Mouse (Mus musculus): Measurements from ENCODE around the gene Slc39a2. TPM values are rescaled to one million over a fixed set of nuclear protein-coding genes. Genes with fewer than 3 reads are reported as not detected.

Slc39a2 gene
- polyA plus RNA-seq, 1 experiment from 2014 or later, result 1.4 TPM

DNA sequence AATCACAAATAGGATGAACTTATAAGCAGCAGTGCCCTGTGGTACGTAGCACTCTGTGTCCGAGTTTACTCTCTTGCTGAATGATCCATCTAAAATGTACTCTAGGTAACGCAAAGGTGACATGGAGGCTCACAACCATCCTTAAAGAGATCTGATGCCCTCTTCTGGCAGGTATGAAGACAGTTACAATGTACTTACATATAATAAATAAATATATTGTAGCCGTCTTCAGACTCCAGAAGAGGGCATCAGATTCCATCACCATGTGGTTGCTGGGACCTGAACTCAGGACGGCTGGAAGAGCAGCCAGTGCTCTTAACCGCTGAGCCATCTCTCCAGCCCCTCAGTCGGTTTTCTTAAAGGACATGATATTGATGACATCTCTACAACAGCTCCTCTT lies 12.0 kb downstream of the Slc39a2 start:
- ATAC-seq (ENCODE audit: low FRiP score, low read depth), result no peak
- Histone ChIP-seq H3K9ac (no peak overlapping the region), H3K36me3 (no peaks in the 10 kb centered on the region), H3K27me3 (replicated peaks) (no peaks in the 10 kb centered on the region), H3K27ac (no peak overlapping the region), H3K9me3 (no peaks in the 10 kb centered on the region), H3K4me1 (no peaks in the 10 kb centered on the region), H3K4me3 (no peak overlapping the region), H3K4me2 (replicated peaks) (no peak overlapping the region)
- WGBS, result 71% methylated on average over 7 of the region's 7 CpGs

DNA sequence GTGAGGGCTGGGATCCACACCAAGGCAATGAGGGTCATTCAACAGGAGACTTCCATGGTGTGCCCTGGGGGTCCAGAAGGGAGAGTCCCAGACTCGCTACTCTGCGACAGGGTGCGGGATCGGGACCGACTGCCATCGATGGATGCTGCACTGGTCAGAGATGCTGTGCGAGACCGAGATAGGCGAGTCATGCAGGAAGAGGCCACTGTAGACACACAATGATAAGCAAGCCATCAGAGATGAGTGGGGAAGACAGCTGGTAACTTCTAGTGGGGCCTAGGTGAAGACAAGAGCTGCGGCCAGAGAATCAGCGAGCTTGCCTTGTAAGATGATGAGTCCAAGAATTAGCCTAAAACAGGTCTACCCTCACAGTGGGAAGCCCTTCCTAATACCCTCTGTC lies 13.4 kb downstream of the Slc39a2 start:
- ATAC-seq (ENCODE audit: low FRiP score, low read depth), result no peak
- Histone ChIP-seq H3K4me3 (no peak overlapping the region), H3K9me3 (no peaks in the 10 kb centered on the region), H3K9ac (no peak overlapping the region), H3K27me3 (replicated peaks) (peaks cover 3% of the 10 kb centered on the region; the same call in 1 of the 2 replicates), H3K4me1 (no peaks in the 10 kb centered on the region), H3K27ac (no peak overlapping the region), H3K36me3 (no peaks in the 10 kb centered on the region), H3K4me2 (replicated peaks) (no peak overlapping the region)
- WGBS, result 92% methylated on average over 11 of the region's 11 CpGs

DNA sequence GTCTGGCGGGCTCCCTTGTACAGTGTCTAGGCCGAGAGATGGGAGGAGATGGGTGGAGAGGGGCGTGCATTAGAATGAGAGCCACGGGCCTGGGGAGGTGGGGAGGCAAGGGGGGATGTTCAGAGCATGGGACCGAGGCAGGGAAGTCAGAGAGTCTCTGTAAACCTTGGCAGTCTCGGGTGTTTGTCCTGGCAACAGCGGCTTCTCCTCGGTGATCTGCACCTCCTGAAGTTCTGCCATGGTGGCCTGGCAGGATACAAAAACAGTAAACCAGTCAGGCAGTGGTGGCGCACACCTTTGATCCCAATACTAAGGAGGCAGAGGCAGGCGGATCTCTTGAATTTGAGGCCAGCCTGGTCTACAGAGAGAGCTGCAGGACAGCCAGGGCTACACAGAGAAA lies 18.6 kb downstream of the Slc39a2 start:
- H3K4me2 ChIP-seq (replicated peaks), result no peak overlapping the region
- 83% methylated on average over 10 of the region's 10 CpGs for WGBS
- no peaks in the 10 kb centered on the region for H3K36me3 ChIP-seq
- H3K9me3 ChIP-seq, result no peaks in the 10 kb centered on the region
- H3K9ac ChIP-seq, result no peak overlapping the region
- no peak for ATAC-seq (ENCODE audit: low FRiP score, low read depth)
- H3K4me3 ChIP-seq, result peak overlapping the region; percentile 1; the same call in 1 of the 2 replicates
- H3K27ac ChIP-seq, result no peak overlapping the region
- H3K27me3 ChIP-seq (replicated peaks), result peaks cover 19% of the 10 kb centered on the region
- peaks cover 21% of the 10 kb centered on the region for H3K4me1 ChIP-seq

DNA sequence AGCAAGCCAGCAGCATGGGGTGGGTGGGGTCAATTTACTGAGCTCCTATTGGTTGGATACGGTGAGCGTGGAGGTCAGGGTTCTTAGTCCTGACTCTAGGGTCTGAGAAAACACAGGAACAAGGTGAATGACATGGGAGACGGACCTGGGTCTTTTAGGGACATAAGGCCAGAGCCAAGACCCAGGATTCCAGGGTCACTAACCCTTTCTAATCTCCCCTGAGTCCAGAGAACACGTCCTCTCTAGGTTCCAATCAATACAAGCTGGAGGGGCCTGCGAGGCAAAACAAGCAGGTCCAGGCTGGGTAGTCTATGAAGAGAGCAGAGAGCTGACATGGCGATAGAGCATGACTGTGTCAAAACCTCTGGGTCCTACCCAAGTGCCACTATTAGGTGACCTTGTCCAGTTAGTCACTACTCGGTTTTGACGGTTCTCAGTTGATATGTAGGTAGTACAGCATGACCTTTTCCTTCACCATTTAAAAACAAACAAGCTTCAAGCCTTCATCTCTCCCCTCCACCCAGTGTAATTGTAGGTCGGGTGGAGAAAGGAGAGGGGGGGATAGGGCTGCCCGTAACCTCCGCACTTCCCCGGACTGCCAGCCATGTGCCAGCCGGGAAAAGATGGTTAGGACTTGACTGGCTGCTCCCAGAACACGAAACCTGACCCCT lies 19.8 kb downstream of the Slc39a2 start:
- Histone ChIP-seq H3K4me2 (replicated peaks) (peak overlapping the region; percentile 100), H3K27ac (no peak overlapping the region), H3K9me3 (no peaks in the 10 kb centered on the region), H3K9ac (peak overlapping the region; percentile 67), H3K36me3 (no peaks in the 10 kb centered on the region), H3K4me1 (peaks cover 21% of the 10 kb centered on the region), H3K4me3 (peak overlapping the region; percentile 55), H3K27me3 (replicated peaks) (peaks cover 19% of the 10 kb centered on the region)
- ATAC-seq (ENCODE audit: low FRiP score, low read depth), result peak; percentile 10; the same call in 1 of the 2 replicates
- 12% methylated on average over 14 of the region's 14 CpGs for WGBS

DNA sequence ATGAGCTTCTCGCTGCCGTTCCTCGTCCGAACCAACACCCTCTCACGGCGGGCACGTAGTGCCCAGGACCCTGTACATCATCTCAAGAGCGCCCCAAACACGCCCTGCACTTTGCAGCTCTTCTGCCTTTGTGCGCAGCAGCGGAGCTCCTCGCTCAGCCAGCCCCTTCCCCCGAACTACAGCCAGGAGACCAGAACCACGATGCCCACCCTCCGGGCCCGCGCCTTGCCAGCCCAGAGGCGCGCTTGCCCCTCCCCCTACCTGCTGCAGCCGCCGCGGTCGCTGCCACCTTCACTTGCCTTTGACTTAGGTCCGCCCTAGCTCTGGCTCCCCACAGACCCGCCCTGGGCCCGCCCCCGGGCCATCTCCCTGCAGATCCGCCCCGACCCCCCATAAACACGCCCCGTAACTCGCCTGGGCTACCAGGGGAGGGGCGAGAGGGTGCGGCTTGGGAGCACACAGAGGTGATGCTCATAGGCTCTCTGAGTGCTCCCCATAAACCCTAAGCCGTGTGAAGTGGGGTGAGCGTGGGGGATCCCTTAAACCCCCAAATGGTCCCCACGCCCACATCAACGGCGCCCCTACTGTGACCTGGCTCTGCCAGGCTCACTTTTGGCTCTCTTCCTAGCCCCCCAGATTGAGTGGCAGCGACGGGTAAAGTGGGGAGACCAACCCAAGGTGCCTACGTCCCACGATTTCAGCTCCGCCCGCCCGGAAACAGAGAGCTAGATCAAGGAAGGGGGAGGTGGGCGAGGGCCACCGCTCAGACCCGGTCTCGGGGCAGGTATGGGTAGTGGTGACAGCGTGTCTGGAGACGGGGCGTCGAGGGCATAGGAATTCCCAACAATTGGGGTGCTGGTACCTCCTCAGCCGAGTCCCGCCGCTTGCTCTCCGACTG lies 20.6 kb downstream of the Slc39a2 start:
- under 1% methylated on average over 58 of the region's 58 CpGs for WGBS
- Histone ChIP-seq H3K36me3 (no peaks in the 10 kb centered on the region), H3K4me3 (peak overlapping the region; percentile 55), H3K27me3 (replicated peaks) (peaks cover 19% of the 10 kb centered on the region), H3K4me1 (peaks cover 21% of the 10 kb centered on the region), H3K4me2 (replicated peaks) (peak overlapping the region; percentile 100), H3K9me3 (no peaks in the 10 kb centered on the region), H3K9ac (peak overlapping the region; percentile 67), H3K27ac (no peak overlapping the region)
- peak; percentile 62 for ATAC-seq (ENCODE audit: low FRiP score, low read depth)

DNA sequence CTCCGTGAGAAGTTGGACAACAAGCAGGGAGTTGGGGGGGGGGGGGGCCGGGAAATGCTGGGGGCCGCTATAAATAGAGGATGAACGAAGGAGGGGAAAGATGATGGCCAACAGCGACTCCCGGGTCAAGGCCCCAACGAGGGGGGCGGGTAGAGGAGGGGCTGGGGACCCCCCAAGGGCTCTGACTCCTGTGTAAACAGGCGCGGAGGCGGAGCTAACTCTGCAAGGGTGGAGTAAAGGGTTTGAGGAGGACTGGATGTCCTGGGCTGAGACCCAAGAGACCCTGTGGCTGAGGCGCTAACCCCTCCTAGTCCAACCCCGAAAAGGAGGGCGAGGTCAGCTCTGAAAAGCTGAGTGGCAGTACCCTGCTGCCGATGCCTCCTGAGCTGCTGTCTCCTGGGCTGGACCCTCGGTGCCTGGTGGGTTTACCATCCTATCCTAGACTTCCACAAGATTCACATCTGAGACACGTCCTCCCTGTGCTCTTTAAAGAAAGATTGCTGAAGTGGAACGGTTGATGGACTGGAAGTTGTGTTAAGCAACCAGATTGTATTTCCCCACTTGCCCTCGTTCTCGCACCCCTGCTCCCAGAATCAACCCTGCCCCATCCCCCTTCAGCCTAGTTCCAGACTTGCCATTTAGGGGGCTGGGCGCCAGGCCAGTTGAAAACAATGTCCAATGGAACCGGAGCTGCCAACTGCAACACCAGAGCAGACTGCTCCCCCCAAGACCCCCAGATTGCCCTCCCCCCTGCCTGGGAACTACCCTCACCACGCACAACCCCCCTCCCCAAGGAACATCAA lies 21.5 kb downstream of the Slc39a2 start, which contains the start of gene Ndrg2:
TSS of gene Ndrg2 (minus strand) at position 199 of the 803 bp plus-strand sequence.
- peak within 1 kb of the TSS; percentile 67 for H3K9ac ChIP-seq
- H3K9me3 ChIP-seq, result no peaks in the 10 kb centered on the region
- H3K4me3 ChIP-seq, result peak within 1 kb of the TSS; percentile 55
- H3K27ac ChIP-seq, result no peak within 1 kb of the TSS
- WGBS, result 2% methylated on average over 21 of the region's 23 CpGs
- H3K4me1 ChIP-seq, result peaks cover 21% of the 10 kb centered on the region
- peak within 1 kb of the TSS; percentile 100 for H3K4me2 ChIP-seq (replicated peaks)
- H3K27me3 ChIP-seq (replicated peaks), result peaks cover 19% of the 10 kb centered on the region
- no peaks in the 10 kb centered on the region for H3K36me3 ChIP-seq
- ATAC-seq (ENCODE audit: low FRiP score, low read depth), result peak; percentile 67

DNA sequence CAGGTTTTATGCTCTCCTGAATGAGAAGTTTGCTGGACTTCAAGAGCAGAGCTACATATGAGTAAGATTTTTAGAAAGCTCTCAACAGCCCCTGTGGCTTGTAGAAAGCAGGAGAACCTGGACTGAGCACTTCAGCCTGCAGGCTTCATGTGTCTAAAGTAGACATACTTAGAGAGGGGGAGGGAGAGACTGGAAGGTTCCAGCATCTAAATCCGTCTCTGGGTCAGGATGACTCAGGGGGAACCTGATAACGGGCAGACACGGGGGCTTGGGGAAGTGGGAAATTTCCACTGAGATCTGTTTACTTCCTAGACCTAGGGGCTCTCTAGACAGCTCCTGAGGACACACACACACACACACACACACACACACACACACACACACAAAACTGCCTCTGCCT lies 22.3 kb downstream of the Slc39a2 start:
- WGBS, result 39% methylated on average over 3 of the region's 3 CpGs
- no peak overlapping the region for H3K27ac ChIP-seq
- no peak overlapping the region for H3K4me2 ChIP-seq (replicated peaks)
- H3K27me3 ChIP-seq (replicated peaks), result peaks cover 19% of the 10 kb centered on the region
- H3K9ac ChIP-seq, result no peak overlapping the region
- H3K4me1 ChIP-seq, result peaks cover 21% of the 10 kb centered on the region
- ATAC-seq (ENCODE audit: low FRiP score, low read depth), result no peak
- no peak overlapping the region for H3K4me3 ChIP-seq
- no peaks in the 10 kb centered on the region for H3K9me3 ChIP-seq
- H3K36me3 ChIP-seq, result no peaks in the 10 kb centered on the region

DNA sequence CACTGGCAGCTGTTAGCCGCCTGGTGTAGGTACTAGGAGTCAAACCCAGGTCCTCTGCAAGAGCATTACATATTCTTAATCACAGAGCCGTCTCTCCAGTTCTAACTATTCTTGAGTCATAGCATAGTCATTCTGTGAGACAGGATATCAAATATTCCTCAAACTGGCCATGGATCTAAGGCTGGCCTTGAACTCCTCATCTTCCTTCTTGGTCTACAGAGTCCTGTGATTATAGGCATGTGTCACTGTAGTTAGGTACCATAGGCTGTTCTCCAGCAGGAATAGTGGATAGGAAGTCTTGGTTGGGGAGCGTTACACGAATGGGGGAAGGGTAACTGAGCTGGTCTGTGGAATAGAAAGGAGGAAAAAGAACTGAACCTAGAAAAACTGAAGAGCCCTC lies 23.9 kb downstream of the Slc39a2 start:
- H3K4me2 ChIP-seq (replicated peaks), result no peak overlapping the region
- H3K27me3 ChIP-seq (replicated peaks), result peaks cover 12% of the 10 kb centered on the region
- peaks cover 21% of the 10 kb centered on the region for H3K4me1 ChIP-seq
- H3K9ac ChIP-seq, result no peak overlapping the region
- no peak for ATAC-seq (ENCODE audit: low FRiP score, low read depth)
- H3K36me3 ChIP-seq, result no peaks in the 10 kb centered on the region
- no peak overlapping the region for H3K4me3 ChIP-seq
- H3K27ac ChIP-seq, result no peak overlapping the region
- WGBS, result 84% methylated on average over 4 of the region's 4 CpGs
- H3K9me3 ChIP-seq, result no peaks in the 10 kb centered on the region

DNA sequence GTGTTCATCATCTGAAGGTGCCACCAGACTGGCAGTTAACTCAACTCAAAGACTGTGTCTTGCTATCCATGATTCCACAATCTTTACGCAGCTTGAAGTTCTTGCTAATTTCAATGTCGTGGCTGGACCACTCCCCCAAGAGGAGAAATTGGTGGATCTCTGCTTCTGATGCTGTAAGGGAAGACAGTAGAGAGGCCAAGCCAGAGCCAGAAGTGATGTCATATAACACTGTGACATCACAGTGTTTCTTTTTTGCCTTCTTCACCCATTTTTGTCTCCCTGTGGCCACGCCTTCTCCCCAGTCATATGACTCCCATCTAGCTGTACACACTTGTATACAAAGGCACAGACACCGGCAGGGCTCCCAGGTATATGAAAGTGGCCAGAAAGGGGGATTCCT lies 25.4 kb downstream of the Slc39a2 start, which contains the start of gene Tppp2:
TSS of gene Tppp2 (plus strand) at position 301 of the 400 bp plus-strand sequence.
- 90% methylated on average over 4 of the region's 4 CpGs for WGBS
- Histone ChIP-seq H3K36me3 (no peaks in the 10 kb centered on the region), H3K4me1 (peaks cover 14% of the 10 kb centered on the region), H3K9ac (no peak within 1 kb of the TSS), H3K4me2 (replicated peaks) (no peak within 1 kb of the TSS), H3K4me3 (no peak within 1 kb of the TSS), H3K9me3 (no peaks in the 10 kb centered on the region), H3K27ac (no peak within 1 kb of the TSS), H3K27me3 (replicated peaks) (peaks cover 7% of the 10 kb centered on the region)
- no peak for ATAC-seq (ENCODE audit: low FRiP score, low read depth)

DNA sequence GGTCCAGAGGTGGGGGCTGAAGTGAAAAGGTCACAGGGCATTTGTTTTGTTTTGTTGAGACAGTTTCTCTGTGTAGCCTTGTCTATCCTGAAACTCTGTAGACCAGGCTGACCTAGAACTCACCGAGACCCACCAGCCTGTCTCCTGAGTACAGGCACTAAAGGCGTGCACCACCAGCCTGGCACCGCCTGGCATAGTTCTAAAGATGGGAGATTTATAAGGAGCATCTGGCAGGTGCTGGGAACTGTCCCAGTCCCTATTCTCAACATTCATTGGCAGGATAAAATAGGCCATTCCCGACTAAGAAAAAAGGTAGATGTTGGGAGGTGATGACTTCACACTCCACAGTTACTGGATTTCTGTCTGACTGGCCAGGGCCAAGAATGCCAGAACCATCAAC lies 26.3 kb downstream of the Slc39a2 start:
- 89% methylated on average over 4 of the region's 4 CpGs for WGBS
- H3K9me3 ChIP-seq, result no peaks in the 10 kb centered on the region
- no peak overlapping the region for H3K4me2 ChIP-seq (replicated peaks)
- H3K36me3 ChIP-seq, result no peaks in the 10 kb centered on the region
- H3K4me1 ChIP-seq, result peaks cover 5% of the 10 kb centered on the region
- no peak overlapping the region for H3K9ac ChIP-seq
- no peak for ATAC-seq (ENCODE audit: low FRiP score, low read depth)
- H3K27me3 ChIP-seq (replicated peaks), result no peaks in the 10 kb centered on the region
- H3K4me3 ChIP-seq, result no peak overlapping the region
- H3K27ac ChIP-seq, result no peak overlapping the region

DNA sequence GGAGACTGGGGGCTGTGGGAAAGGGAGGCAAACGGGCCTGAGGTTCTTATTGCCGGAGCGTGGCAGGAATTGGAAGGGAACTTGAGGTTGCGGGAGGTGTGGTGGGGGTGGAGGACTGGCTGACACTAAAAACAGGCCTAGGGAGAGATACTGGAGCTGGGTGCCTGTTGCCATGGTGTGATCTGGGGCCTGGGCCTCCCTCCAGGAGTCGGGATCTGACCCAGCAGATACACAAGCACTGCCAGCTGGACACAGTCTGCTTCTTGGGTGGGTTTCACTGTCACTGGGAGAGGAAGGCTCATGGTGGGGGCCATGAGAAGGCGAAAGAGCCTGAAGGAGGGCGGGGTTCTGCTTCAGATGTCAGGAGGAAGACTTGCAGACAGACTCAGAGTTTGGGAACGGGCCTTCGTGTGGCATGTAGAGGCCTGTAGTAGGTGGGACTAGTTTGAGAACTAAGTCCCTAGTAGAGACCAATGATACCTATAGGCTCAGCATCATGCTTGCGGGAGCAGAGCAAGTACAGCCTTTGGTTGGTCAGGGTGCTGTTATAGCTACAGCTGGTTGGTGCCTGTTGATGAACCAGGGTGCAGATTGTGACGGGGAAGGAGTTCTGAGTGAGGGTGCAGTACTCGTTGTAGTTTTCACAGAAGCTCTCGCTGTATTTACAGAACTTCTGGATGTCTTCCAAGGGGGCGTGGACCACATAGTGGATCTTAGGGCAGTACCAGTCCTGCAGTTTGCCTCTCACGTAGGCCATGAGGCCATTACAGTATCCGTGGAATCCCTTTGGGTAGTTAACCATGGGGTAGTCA lies 29.3 kb downstream of the Slc39a2 start:
- Histone ChIP-seq H3K4me1 (no peaks in the 10 kb centered on the region), H3K27ac (no peak overlapping the region), H3K9me3 (no peaks in the 10 kb centered on the region), H3K36me3 (no peaks in the 10 kb centered on the region), H3K4me2 (replicated peaks) (no peak overlapping the region), H3K4me3 (no peak overlapping the region), H3K9ac (no peak overlapping the region), H3K27me3 (replicated peaks) (no peaks in the 10 kb centered on the region)
- ATAC-seq (ENCODE audit: low FRiP score, low read depth), result no peak
- 90% methylated on average over 16 of the region's 16 CpGs for WGBS

Data from neural tube, embryonic 12.5 days (tissue).